Mouse (Mus musculus) urinary bladder, postnatal 36 days (tissue): ENCODE measurements around the gene Rnf130.

Experiments used
- DNase-seq, 2 experiments: peaks; one replicate each; pipeline ENCODE4 v3.0.0; 2022; ENCODE audit warnings: low spot score in 2 of 2, mixed read lengths in 1 of 2

The Rnf130 gene

GRCm38 (mm10) chr11:50024445-50024832 is 707 bp upstream of the Rnf130 start:
- DNase-seq, result no peak

GRCm38 (mm10) chr11:50025721-50026520 is 775 bp downstream of the Rnf130 start:
- DNase-seq, result no peak

GRCm38 (mm10) chr11:50026521-50027090 is 1.5 kb downstream of the Rnf130 start:
- DNase-seq, result no peak

GRCm38 (mm10) chr11:50028416-50028815 is 3.3 kb downstream of the Rnf130 start:
- DNase-seq, result no peak

GRCm38 (mm10) chr11:50034155-50034554 is 9.0 kb downstream of the Rnf130 start:
- DNase-seq, result no peak

- no peak for DNase-seq
Observed at GRCm38 (mm10) chr11:50035726-50036125, 10.6 kb downstream of the Rnf130 start.

- no peak for DNase-seq
Observed at GRCm38 (mm10) chr11:50036781-50037460, 11.8 kb downstream of the Rnf130 start.

GRCm38 (mm10) chr11:50038757-50039156 is 13.6 kb downstream of the Rnf130 start:
- DNase-seq, result no peak

- DNase-seq, result no peak
Observed at GRCm38 (mm10) chr11:50041148-50041547, 16.0 kb downstream of the Rnf130 start.

GRCm38 (mm10) chr11:50042345-50042997 is 17.3 kb downstream of the Rnf130 start:
- no peak for DNase-seq

- no peak for DNase-seq
Observed at GRCm38 (mm10) chr11:50044454-50044853, 19.3 kb downstream of the Rnf130 start.

- no peak for DNase-seq
Observed at GRCm38 (mm10) chr11:50047610-50048009, 22.5 kb downstream of the Rnf130 start.

- DNase-seq, result no peak
Observed at GRCm38 (mm10) chr11:50048115-50048514, 23.0 kb downstream of the Rnf130 start.

- DNase-seq, result no peak
Observed at GRCm38 (mm10) chr11:50050392-50050791, 25.2 kb downstream of the Rnf130 start.

GRCm38 (mm10) chr11:50057713-50058112 is 32.6 kb downstream of the Rnf130 start:
- no peak for DNase-seq

GRCm38 (mm10) chr11:50058277-50058676 is 33.1 kb downstream of the Rnf130 start:
- no peak for DNase-seq

GRCm38 (mm10) chr11:50059045-50059444 is 33.9 kb downstream of the Rnf130 start:
- DNase-seq, result no peak

GRCm38 (mm10) chr11:50062116-50062515 is 37.0 kb downstream of the Rnf130 start:
- no peak for DNase-seq

- DNase-seq, result no peak
Observed at GRCm38 (mm10) chr11:50066088-50066487, 40.9 kb downstream of the Rnf130 start.

- no peak for DNase-seq
Observed at GRCm38 (mm10) chr11:50073830-50074229, 48.7 kb downstream of the Rnf130 start.

- no peak for DNase-seq
Observed at GRCm38 (mm10) chr11:50076756-50077155, 51.6 kb downstream of the Rnf130 start.
